Mouse (Mus musculus): ENCODE results near the gene H2-Eb1. TPM values are rescaled to one million over a fixed set of nuclear protein-coding genes. Genes with fewer than 3 reads are reported as not detected.

Gene H2-Eb1
- total and polyA plus RNA-seq, 2 experiments from 2014 or later = 0.52 to 4.1 TPM

GRCm38 (mm10) chr17:34326373-34326772 lies 20.7 kb downstream of the H2-Eb1 start:
- H3K27ac ChIP-seq = no peak overlapping the region
- ATAC-seq = no peak
- H3K4me3 ChIP-seq (ENCODE audit: low read length) = no peak overlapping the region
- H3K4me1 ChIP-seq (ENCODE audit: insufficient read depth, low read length) = no peaks in the 10 kb centered on the region
- no peak overlapping the region for H3K4me2 ChIP-seq (ENCODE audit: low read depth, low read length)
- DNase-seq (ENCODE audit: low spot score) = no peak
- H3K27me3 ChIP-seq (ENCODE audit: insufficient read depth, low read length) = no peaks in the 10 kb centered on the region
- no peak overlapping the region for H3K9ac ChIP-seq (replicated peaks; ENCODE audit: low read length)
- no peak for TF ChIP-seq CTCF (IDR thresholded peaks at IDR 0.05; ENCODE audit: low read depth)
- WGBS = 87% methylated on average over 3 of the region's 3 CpGs
- no peaks in the 10 kb centered on the region for H3K9me3 ChIP-seq (ENCODE audit: low read length)
- H3K36me3 ChIP-seq (ENCODE audit: insufficient read depth, low read length) = no peaks in the 10 kb centered on the region

GRCm38 (mm10) chr17:34329807-34330206 lies 24.1 kb downstream of the H2-Eb1 start:
- no peaks in the 10 kb centered on the region for H3K4me1 ChIP-seq (ENCODE audit: insufficient read depth, low read length)

GRCm38 (mm10) chr17:34331200-34331599 lies 25.5 kb downstream of the H2-Eb1 start:
- 85% methylated on average over 1 of the region's 1 CpGs for WGBS
- ATAC-seq (no peak), DNase-seq (ENCODE audit: low spot score) (no peak)
- Histone ChIP-seq H3K4me1 (ENCODE audit: insufficient read depth, low read length) (no peaks in the 10 kb centered on the region), H3K4me2 (ENCODE audit: low read depth, low read length) (no peak overlapping the region), H3K4me3 (ENCODE audit: low read length) (no peak overlapping the region), H3K36me3 (ENCODE audit: insufficient read depth, low read length) (no peaks in the 10 kb centered on the region), H3K27me3 (ENCODE audit: insufficient read depth, low read length) (no peaks in the 10 kb centered on the region), H3K27ac (no peak overlapping the region), H3K9ac (replicated peaks; ENCODE audit: low read length) (no peak overlapping the region), H3K9me3 (ENCODE audit: low read length) (no peaks in the 10 kb centered on the region)
- TF ChIP-seq CTCF (IDR thresholded peaks at IDR 0.05; ENCODE audit: low read depth) = no peak

More at GRCm38 (mm10) chr17:34329807-34330206, 24.1 kb downstream of the H2-Eb1 start:
- H3K4me2 ChIP-seq (ENCODE audit: low read depth, low read length) = no peak overlapping the region
- no peak overlapping the region for H3K4me3 ChIP-seq (ENCODE audit: low read length)
- no peaks in the 10 kb centered on the region for H3K9me3 ChIP-seq (ENCODE audit: low read length)
- no peak for ATAC-seq
- no peaks in the 10 kb centered on the region for H3K36me3 ChIP-seq (ENCODE audit: insufficient read depth, low read length)
- no peak for TF ChIP-seq CTCF (IDR thresholded peaks at IDR 0.05; ENCODE audit: low read depth)
- DNase-seq (ENCODE audit: low spot score) = no peak
- no peak overlapping the region for H3K9ac ChIP-seq (replicated peaks; ENCODE audit: low read length)
- no peak overlapping the region for H3K27ac ChIP-seq
- H3K27me3 ChIP-seq (ENCODE audit: insufficient read depth, low read length) = no peaks in the 10 kb centered on the region
- WGBS = 79% methylated on average over 2 of the region's 2 CpGs

- TF ChIP-seq CTCF (IDR thresholded peaks at IDR 0.05; ENCODE audit: low read depth) = no peak
- no peaks in the 10 kb centered on the region for H3K4me1 ChIP-seq (ENCODE audit: insufficient read depth, low read length)
- DNase-seq (ENCODE audit: low spot score) = no peak
- no peak overlapping the region for H3K27ac ChIP-seq
- no peak for ATAC-seq
- no peak overlapping the region for H3K4me3 ChIP-seq (ENCODE audit: low read length)
- no peaks in the 10 kb centered on the region for H3K9me3 ChIP-seq (ENCODE audit: low read length)
- H3K27me3 ChIP-seq (ENCODE audit: insufficient read depth, low read length) = no peaks in the 10 kb centered on the region
- WGBS = 36% methylated on average over 3 of the region's 3 CpGs
- H3K4me2 ChIP-seq (ENCODE audit: low read depth, low read length) = no peak overlapping the region
- no peaks in the 10 kb centered on the region for H3K36me3 ChIP-seq (ENCODE audit: insufficient read depth, low read length)
- H3K9ac ChIP-seq (replicated peaks; ENCODE audit: low read length) = no peak overlapping the region
Observed at GRCm38 (mm10) chr17:34340619-34341402, 35.1 kb downstream of the H2-Eb1 start.

- no peak overlapping the region for H3K27ac ChIP-seq
- TF ChIP-seq CTCF (IDR thresholded peaks at IDR 0.05; ENCODE audit: low read depth) = no peak
- H3K4me2 ChIP-seq (ENCODE audit: low read depth, low read length) = no peak overlapping the region
- no peaks in the 10 kb centered on the region for H3K27me3 ChIP-seq (ENCODE audit: insufficient read depth, low read length)
- H3K4me3 ChIP-seq (ENCODE audit: low read length) = no peak overlapping the region
- H3K9ac ChIP-seq (replicated peaks; ENCODE audit: low read length) = no peak overlapping the region
- H3K9me3 ChIP-seq (ENCODE audit: low read length) = no peaks in the 10 kb centered on the region
- ATAC-seq (no peak), DNase-seq (ENCODE audit: low spot score) (no peak)
- 84% methylated on average over 4 of the region's 4 CpGs for WGBS
- no peaks in the 10 kb centered on the region for H3K4me1 ChIP-seq (ENCODE audit: insufficient read depth, low read length)
- no peaks in the 10 kb centered on the region for H3K36me3 ChIP-seq (ENCODE audit: insufficient read depth, low read length)
Observed at GRCm38 (mm10) chr17:34344882-34345281, 39.2 kb downstream of the H2-Eb1 start.

- no peaks in the 10 kb centered on the region for H3K9me3 ChIP-seq (ENCODE audit: low read length)
- TF ChIP-seq CTCF (IDR thresholded peaks at IDR 0.05; ENCODE audit: low read depth) = no peak
- H3K4me2 ChIP-seq (ENCODE audit: low read depth, low read length) = no peak overlapping the region
- ATAC-seq = no peak
- H3K4me1 ChIP-seq (ENCODE audit: insufficient read depth, low read length) = no peaks in the 10 kb centered on the region
- no peak overlapping the region for H3K4me3 ChIP-seq (ENCODE audit: low read length)
- no peak overlapping the region for H3K27ac ChIP-seq
- no peaks in the 10 kb centered on the region for H3K36me3 ChIP-seq (ENCODE audit: insufficient read depth, low read length)
- no peak overlapping the region for H3K9ac ChIP-seq (replicated peaks; ENCODE audit: low read length)
- 88% methylated on average over 7 of the region's 7 CpGs for WGBS
- H3K27me3 ChIP-seq (ENCODE audit: insufficient read depth, low read length) = no peaks in the 10 kb centered on the region
- no peak for DNase-seq (ENCODE audit: low spot score)
Observed at GRCm38 (mm10) chr17:34345486-34345885, 39.8 kb downstream of the H2-Eb1 start.

GRCm38 (mm10) chr17:34346041-34346440 lies 40.4 kb downstream of the H2-Eb1 start:
- DNase-seq (ENCODE audit: low spot score) (no peak), ATAC-seq (no peak)
- H3K9ac ChIP-seq (replicated peaks; ENCODE audit: low read length) = no peak overlapping the region
- no peak for TF ChIP-seq CTCF (IDR thresholded peaks at IDR 0.05; ENCODE audit: low read depth)
- H3K4me1 ChIP-seq (ENCODE audit: insufficient read depth, low read length) = no peaks in the 10 kb centered on the region
- no peaks in the 10 kb centered on the region for H3K9me3 ChIP-seq (ENCODE audit: low read length)
- 86% methylated on average over 3 of the region's 3 CpGs for WGBS
- H3K36me3 ChIP-seq (ENCODE audit: insufficient read depth, low read length) = no peaks in the 10 kb centered on the region
- no peaks in the 10 kb centered on the region for H3K27me3 ChIP-seq (ENCODE audit: insufficient read depth, low read length)
- H3K4me2 ChIP-seq (ENCODE audit: low read depth, low read length) = no peak overlapping the region
- no peak overlapping the region for H3K27ac ChIP-seq
- H3K4me3 ChIP-seq (ENCODE audit: low read length) = no peak overlapping the region
